Mouse (Mus musculus): ENCODE data around the gene Bod1l.

Bod1l gene

DNA sequence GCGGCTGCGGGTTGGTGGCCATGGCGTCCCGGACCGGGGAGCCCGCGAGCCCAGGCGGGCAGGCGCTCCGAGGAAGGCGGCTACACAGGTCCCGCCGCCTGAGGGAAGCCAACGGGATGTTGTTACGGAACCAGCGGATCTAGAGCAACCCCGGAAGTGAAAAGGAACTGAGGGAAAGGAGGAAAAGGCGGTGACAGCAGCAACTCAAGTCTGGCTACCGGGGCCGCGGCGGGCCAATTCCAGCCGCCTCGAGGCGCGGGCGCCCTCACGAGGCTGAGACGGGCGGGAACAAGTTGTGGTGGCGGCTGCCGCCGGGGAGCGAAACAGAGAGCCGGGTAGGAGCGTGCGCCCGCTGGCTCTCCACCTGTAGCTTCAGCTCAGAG, at the start of gene Bod1l:
TSS of gene Bod1l (minus strand) at position 169 of the 383 bp plus-strand sequence.
- peak; percentile 95 for DNase-seq (ENCODE audit: low read depth, low spot score)

DNA sequence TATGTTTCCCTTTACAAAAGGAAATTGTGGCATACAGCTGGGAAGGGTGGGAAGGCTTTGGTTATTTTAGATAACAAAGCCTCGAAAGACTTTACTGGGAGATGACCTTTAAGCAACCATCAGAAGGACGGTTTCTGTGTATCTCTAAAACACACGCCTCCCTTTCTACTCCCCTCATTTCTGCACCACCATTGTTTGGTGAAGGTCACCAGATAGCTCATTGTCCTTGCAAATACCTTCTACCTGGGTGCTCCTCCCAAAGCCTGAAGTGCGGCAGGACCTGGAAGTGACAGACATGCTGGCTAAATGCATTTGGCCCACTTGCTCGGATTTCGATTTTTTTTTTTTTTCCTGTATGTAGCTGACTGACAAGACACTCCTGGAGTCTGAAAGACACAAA, 49.2 kb upstream of the Bod1l start:
- DNase-seq (ENCODE audit: low read depth, low spot score): no peak

- no peak for DNase-seq (ENCODE audit: low read depth, low spot score)
These were observed 46.8 kb upstream of the Bod1l start for GRCm38 (mm10) chr5:41890871-41891270.

GRCm38 (mm10) chr5:41889245-41889849, 45.2 kb upstream of the Bod1l start:
- no peak for DNase-seq (ENCODE audit: low read depth, low spot score)

DNA sequence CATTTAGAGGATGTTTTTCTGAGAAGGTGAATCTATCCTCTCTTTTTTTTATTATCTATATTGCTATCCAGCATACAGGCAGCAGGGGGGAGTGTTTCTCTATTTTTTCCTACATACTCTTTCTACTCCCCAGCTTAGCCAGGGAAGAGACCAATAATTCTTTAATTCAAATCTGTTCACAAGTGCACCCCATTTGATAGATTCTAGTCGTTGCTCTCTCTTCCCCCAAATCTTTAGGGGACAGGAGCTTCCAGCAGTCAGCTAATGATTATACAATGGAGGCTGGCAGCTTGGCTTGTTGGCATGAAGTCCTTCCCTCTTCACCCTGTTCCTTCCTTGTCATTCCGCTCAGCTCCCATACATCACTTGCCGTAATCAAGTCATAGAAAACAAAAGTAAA, 44.7 kb upstream of the Bod1l start:
- peak; percentile 30 for DNase-seq (ENCODE audit: low read depth, low spot score)

DNA sequence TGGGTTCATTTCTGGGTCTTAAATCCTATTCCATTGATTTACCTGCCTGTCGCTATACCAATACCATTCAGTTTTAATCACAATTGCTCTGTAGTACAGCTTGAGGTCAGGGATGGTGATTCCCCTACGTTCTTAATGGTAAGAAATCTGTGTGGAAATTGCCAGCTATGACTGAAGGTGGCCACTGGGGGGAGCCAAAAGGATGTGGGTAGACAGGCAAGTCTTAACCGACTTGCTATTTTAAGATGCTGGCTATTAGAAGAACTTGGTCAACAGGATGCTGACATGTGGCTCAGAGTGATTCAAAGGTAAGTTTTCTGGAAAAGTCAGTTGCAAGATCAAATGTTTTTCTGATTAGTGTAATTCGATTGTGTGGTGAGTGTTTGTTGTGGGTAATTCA, 43.6 kb upstream of the Bod1l start:
- peak; percentile 69 for DNase-seq (ENCODE audit: low read depth, low spot score)

DNA sequence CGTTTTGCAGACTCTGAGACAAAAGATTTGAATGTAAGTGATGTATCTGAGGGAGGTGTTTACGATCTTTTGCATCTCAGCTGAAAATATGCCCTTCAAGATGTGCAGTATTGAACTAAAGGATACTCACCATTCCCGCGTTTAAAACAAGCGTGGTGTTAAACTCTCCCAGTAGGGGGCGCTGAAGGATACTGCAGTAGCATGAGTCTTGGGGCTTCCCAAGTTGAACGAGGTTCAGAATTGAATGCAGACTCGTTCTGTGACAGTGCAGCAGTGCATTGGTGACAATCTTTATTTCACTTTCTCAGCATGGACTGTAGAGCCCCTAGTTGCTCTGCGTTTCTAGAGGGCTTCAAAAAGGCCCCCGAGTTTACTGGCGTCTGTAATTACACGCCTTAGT, 40.4 kb upstream of the Bod1l start:
- DNase-seq (ENCODE audit: low read depth, low spot score): peak; percentile 66

DNA sequence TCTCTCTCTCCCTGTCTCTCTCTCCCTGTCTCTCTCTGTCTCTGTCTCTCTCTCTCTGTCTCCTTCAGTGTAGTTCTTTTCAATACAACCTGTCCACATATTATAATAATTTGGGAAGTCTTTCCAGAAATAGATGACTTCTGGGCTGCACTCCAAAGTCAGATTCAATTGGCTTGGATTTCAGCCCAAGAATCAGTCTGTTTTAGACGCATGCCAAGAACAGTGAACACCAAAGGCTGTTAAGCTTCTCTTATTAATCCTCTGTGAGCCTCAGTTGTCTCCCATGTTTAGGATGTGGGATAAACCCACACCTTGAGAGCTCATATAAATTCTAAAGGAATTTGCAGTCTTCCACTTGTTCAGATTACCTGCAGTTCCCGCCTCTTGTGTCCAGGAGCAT, 27.0 kb upstream of the Bod1l start:
- DNase-seq (ENCODE audit: low read depth, low spot score): no peak

DNA sequence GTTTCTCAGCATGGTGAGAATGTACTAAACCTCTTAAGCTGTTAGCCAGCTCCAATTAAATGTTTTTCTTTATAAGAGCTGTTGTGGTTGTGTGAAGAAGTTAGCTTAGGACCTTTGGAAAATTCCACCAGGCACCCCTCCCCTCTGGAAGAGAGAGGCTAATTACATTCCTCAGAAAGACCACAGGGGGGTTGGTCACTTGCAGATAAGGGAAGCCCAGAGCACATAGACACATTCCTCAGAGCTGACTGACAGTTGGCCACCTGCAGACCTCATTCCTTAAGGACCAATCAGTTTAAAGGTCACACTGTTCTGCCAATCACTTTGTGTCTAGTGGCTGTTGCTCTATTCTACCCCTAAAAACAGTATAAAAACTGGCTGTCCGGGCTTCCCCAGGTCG, 11.7 kb upstream of the Bod1l start:
- no peak for DNase-seq (ENCODE audit: low read depth, low spot score)

DNA sequence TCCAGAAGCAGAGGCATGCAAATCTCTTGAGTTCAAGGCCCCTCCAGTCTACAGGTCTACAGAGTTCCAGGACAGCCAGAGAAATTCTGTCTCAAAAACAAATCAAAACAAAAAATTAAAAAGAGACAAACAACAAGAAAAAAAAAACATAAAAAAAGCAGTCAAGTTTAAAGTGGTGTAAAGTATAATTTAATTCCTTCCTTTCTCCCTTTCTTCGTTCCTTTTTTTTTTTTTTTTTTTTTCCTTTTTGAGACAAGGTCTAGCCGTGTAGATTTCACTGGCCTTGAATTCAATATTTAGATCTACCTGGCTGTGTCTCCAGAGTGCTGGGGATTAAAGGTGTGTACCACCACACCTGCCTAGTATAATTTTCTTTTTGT, 1.4 kb upstream of the Bod1l start:
- DNase-seq (ENCODE audit: low read depth, low spot score): no peak

DNA sequence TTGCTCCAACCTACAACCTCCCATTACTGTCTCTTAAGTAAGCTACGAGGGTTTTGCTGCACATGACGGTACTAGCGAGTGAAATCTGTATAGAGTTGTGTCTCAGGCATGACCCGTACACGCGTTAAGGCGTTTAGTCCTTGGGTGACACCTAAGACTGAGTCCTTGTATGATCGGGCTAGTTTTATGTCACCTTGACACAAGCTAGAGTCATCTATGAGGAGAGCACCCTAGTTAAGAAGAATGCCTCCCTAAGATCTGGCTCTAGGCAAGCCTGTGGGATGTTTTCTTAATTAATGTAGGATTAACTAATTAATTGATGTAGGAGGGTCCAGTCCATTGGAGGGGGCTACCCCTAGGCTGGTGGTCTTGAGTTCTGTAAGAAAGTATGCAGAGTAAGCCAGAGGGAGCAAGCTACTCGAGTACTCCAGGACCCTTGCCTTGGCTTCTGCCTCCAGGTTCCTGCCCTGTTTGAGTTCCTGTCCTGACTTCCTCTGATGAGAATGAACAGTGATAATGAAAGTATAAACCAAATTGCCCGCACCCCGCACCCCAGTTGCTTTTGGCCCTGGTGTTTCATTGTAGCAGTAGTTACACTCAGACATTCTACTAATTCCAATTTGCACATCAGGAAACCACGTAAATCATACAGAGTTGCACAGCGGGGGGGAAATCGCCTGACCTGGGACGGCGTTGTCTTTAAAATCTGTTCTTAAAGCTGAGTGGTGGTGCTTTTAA, 874 bp upstream of the Bod1l start:
- peak; percentile 84 for DNase-seq (ENCODE audit: low read depth, low spot score)

GRCm38 (mm10) chr5:41843419-41844146, 532 bp downstream of the Bod1l start:
- peak; percentile 31 for DNase-seq (ENCODE audit: low read depth, low spot score)

DNA sequence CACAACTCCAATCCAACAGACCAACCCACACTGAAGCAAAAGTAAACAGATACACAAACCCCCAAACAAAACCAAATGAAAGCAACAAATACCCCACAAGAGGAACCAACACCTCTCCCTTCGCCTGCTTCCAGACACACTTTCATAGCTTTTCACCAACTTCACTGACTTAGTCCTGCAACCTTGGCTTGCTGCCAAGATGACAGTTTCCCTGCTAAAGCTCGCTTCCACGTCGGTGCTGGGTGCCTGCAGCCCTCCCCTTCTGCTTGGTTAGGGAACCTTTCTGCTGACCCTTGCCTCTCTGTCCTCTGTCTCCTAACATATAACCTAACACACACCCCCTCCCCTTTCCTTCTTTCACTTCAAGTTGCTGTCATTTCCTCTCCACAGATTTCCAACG, 1.4 kb downstream of the Bod1l start:
- DNase-seq (ENCODE audit: low read depth, low spot score): peak; percentile 46

DNA sequence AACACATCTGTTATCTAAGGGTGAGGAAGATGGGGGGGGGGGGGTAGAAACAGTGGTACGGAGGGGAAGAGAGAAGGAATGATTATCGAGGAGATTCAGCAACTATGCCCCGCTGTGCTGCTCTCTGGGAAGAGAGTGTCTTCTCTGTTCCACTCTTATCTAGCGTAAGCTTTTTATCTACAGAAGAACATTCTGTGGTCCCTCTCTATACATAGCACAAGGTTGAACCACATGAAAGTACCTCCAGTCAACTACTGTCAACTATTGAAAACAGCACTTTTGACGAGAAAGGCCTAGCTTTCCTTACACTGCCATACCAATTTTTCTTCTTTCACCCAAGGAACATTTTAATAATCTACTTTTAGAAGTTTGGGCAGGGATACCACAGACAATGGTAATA, 2.4 kb downstream of the Bod1l start:
- no peak for DNase-seq (ENCODE audit: low read depth, low spot score)

DNA sequence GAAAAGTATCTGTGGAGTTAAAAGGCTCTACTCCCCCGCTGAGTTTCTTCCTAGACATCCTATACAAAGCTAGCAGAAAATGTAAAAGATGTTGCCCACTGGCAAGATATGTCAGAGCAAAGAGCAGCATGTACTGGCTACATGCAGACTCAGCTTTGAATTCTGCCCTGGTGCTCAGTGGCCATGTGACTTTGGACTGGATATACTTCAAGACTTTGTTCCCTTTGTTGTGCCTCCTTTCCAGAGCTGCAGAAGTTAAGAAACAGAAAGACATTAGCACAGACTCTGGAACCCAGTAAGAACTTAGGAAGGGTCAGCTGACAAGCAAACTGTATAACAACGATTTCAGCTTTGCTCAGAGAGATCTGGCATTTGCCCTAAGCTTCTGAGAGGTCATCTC, 14.0 kb downstream of the Bod1l start:
- no peak for DNase-seq (ENCODE audit: low read depth, low spot score)

GRCm38 (mm10) chr5:41821158-41821557, 23.0 kb downstream of the Bod1l start:
- no peak for DNase-seq (ENCODE audit: low read depth, low spot score)

GRCm38 (mm10) chr5:41820530-41820929, 23.6 kb downstream of the Bod1l start:
- DNase-seq (ENCODE audit: low read depth, low spot score): no peak

GRCm38 (mm10) chr5:41812516-41812915, 31.6 kb downstream of the Bod1l start:
- DNase-seq (ENCODE audit: low read depth, low spot score): no peak

DNA sequence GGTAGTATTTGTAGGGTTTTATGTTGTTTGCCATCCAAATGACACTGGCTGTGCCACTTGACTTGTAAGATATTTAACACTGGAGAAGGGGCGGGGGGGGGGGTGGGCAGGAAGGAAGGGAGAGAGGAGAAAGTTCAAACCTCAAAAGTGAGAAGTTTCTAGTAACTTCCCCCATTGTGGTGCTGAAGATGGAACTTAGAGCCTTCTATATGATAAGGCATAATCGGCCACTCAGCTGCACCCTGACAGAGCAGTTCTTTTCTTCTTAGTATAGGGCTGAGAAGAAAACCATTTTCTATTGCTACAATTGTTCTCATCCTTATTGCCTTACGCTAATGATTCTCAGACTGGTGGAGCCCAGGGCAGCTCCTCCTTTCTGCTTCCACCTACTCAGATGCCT, 32.8 kb downstream of the Bod1l start:
- no peak for DNase-seq (ENCODE audit: low read depth, low spot score)

DNA sequence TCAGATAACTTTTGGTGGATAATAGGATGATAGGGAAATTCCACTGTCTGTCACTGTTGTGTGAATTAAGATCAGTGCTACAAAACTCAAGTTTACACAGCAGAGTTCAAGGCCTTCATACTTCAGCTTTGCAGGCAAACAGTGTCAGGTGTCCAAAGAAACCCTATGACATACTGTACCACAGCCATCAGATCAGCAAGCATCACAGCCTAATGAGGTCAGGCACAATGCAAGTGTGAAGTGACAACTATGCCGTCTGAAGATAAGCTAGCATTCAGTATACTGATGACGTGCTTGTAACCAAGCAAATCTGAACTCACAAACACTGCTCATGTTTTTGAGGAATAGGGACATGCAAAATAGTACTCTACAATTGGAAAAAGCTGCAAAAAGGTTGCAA, 36.7 kb downstream of the Bod1l start:
- no peak for DNase-seq (ENCODE audit: low read depth, low spot score)

- DNase-seq (ENCODE audit: low read depth, low spot score): no peak
These were observed 37.9 kb downstream of the Bod1l start for GRCm38 (mm10) chr5:41806176-41806575.

DNA sequence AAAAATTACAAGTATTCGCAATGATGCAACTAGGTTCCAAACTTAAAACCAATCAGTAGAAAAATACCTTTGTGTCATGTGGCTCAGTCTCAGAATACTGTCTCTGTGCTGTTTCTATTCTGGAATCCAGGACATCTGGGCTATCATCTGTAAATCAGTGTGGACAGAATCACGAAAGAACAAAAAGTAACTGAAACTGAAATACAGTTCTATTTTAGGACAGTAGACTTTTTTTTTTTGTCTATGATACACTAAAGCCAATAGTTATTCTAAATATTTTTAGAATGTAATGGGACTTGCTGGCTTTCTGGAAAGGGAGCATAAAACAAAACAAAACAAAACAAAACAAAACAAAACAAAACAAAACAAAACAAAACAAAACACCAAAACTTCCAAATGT, 39.0 kb downstream of the Bod1l start:
- DNase-seq (ENCODE audit: low read depth, low spot score): no peak

DNA sequence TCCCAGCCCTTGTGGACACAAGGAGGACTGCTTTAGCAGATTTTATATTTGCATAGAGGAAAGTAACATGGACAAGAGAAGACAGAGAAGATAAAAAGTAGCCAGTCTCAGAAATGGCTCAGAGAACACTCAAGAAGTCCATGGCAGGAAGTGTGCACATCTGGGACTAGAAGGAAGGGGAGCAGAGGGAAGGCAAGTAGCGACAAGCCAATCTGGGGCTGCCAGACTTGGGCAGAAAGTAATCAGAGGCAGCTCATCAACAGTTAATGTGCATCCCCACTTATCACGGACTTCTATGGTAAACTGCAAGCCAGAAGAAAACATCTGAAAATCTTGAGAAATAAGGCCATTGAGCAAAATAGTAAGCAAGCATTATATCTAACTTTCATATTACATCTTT, 39.5 kb downstream of the Bod1l start:
- no peak for DNase-seq (ENCODE audit: low read depth, low spot score)
